Mouse (Mus musculus) gastrocnemius, adult 18-20 months (tissue): ENCODE measurements around the gene Mepe. TPM values are rescaled to one million over a fixed set of nuclear protein-coding genes. Genes with fewer than 3 reads are reported as not detected.

ENCODE experiments used
- DNase-seq: peaks from one replicate; pipeline ENCODE4 v3.0.0; 2021; ENCODE audit warnings: low spot score
- microRNA-seq: library from miRNA; unstranded; fragments of <30 nt; microRNA quantifications from one replicate; pipeline ENCODE4 v1.2.0, GENCODE M21; 2021
- total RNA-seq, 2 experiments: library from RNA; stranded (reverse); gene quantifications; 2 replicates each; pipeline ENCODE4 v1.2.3; 2021

Mepe gene
- total RNA-seq, 2 experiments from 2014 or later: not detected

GRCm38 (mm10) chr5:104351874-104352273, 26.7 kb downstream of the Mepe start:
- no peak for DNase-seq

- DNase-seq: no peak
Observed at GRCm38 (mm10) chr5:104357575-104357974, 32.4 kb downstream of the Mepe start.

- DNase-seq: peak; percentile 43
Observed at GRCm38 (mm10) chr5:104358592-104358991, 33.5 kb downstream of the Mepe start.

GRCm38 (mm10) chr5:104359257-104359656, 34.1 kb downstream of the Mepe start:
- DNase-seq: no peak

GRCm38 (mm10) chr5:104370580-104370979, 45.5 kb downstream of the Mepe start:
- DNase-seq: no peak

GRCm38 (mm10) chr5:104371284-104371683, 46.2 kb downstream of the Mepe start:
- no peak for DNase-seq

- no peak for DNase-seq
Observed at GRCm38 (mm10) chr5:104373648-104374307, 48.6 kb downstream of the Mepe start.

GRCm38 (mm10) chr5:104374308-104374660, 49.2 kb downstream of the Mepe start:
- DNase-seq: peak; percentile 38

- no peak for DNase-seq
Observed at GRCm38 (mm10) chr5:104375132-104375531, 50.0 kb downstream of the Mepe start.

- DNase-seq: no peak
Observed at GRCm38 (mm10) chr5:104376890-104377289, 51.8 kb downstream of the Mepe start.

- no peak for DNase-seq
Observed at GRCm38 (mm10) chr5:104380574-104380973, 55.4 kb downstream of the Mepe start.

GRCm38 (mm10) chr5:104381671-104382070, 56.5 kb downstream of the Mepe start:
- DNase-seq: no peak

GRCm38 (mm10) chr5:104384540-104384939, 59.4 kb downstream of the Mepe start:
- DNase-seq: no peak

- DNase-seq: no peak
Observed at GRCm38 (mm10) chr5:104385521-104385920, 60.4 kb downstream of the Mepe start.

- DNase-seq: no peak
Observed at GRCm38 (mm10) chr5:104386908-104387307, 61.8 kb downstream of the Mepe start.

Small RNAs within 50 kb of the gene (microRNA-seq; reads per million reads assigned to microRNA genes)
- gene Gm23616: not detected

Other genes with a start within 250 kb of the Mepe start
- gene Gm17660, start 247.7 kb upstream of the Mepe start, total RNA-seq: not detected
- gene Sparcl1, start 211.6 kb upstream of the Mepe start, total RNA-seq: 100 to 1,000 TPM; 111 to 112 TPM
- not detected for gene Dspp, start 154.6 kb upstream of the Mepe start, total RNA-seq
- under 1 TPM; 0.71 to 0.88 TPM for gene Dmp1, start 122.7 kb upstream of the Mepe start, total RNA-seq
- gene Ibsp, start 26.2 kb upstream of the Mepe start, total RNA-seq: not detected
- gene Spp1, start 109.8 kb downstream of the Mepe start, total RNA-seq: 1 to 10 TPM; 1.9 to 4.2 TPM
- gene Pkd2, start 134.1 kb downstream of the Mepe start, total RNA-seq: 10 to 100 TPM in 1 of 2 experiments, 1 to 10 TPM in 1; 6.5 to 10.9 TPM
- 1 to 10 TPM; 3.4 to 3.7 TPM for gene BC005561, start 183.0 kb downstream of the Mepe start, total RNA-seq